Mouse (Mus musculus) stomach, embryonic 14.5 days (tissue): ENCODE data around the gene Dennd2a. TPM values are rescaled to one million over a fixed set of nuclear protein-coding genes. Genes with fewer than 3 reads are reported as not detected.
"Not testable (repeated sequence)": the region's sequence is repeated elsewhere in the genome, so short reads cannot be mapped to it uniquely, and the experiment has no call there.

Source experiments
- ATAC-seq: fragments of 200-750 bp; cut with Nextera tagmentation; 2 replicates; pipeline ENCODE4 v1.8.0; 2017; ENCODE audit warnings: low read depth, moderate TSS enrichment; ENCODE audit not compliant: insufficient number of reproducible peaks, insufficient read depth, low FRiP score
- H3K27ac ChIP-seq: fragments of 300-500 bp; sonication (generic); 2 replicates; pipeline ENCODE4 v1.5.1; 2014; ENCODE audit warnings: mild to moderate bottlenecking, low read length, moderate library complexity, mixed read lengths
- H3K27me3 ChIP-seq: fragments of 300-500 bp; sonication (generic); 2 replicates; pipeline ENCODE4 v1.6.1; 2014; ENCODE audit warnings: low read length, control low read depth, mixed read lengths; ENCODE audit not compliant: control insufficient read depth, insufficient read depth
- H3K36me3 ChIP-seq: fragments of 300-500 bp; sonication (generic); 2 replicates; pipeline ENCODE4 v1.6.1; 2014; ENCODE audit warnings: mild to moderate bottlenecking, control low read depth, low read length, moderate library complexity, mixed read lengths; ENCODE audit not compliant: control insufficient read depth, insufficient read depth
- H3K4me1 ChIP-seq: fragments of 300-500 bp; sonication (generic); 2 replicates; pipeline ENCODE4 v1.6.1; 2014; ENCODE audit warnings: low read length, control low read depth, mixed read lengths; ENCODE audit not compliant: control insufficient read depth, insufficient read depth
- H3K4me2 ChIP-seq: fragments of 300-500 bp; sonication (generic); replicated peaks from 2 replicates; pipeline ENCODE4 v1.6.1; 2014; ENCODE audit warnings: low read depth, low read length, control low read depth
- H3K4me3 ChIP-seq: fragments of 300-500 bp; sonication (generic); 2 replicates; pipeline ENCODE4 v1.5.1; 2014; ENCODE audit warnings: low read depth, low read length, control low read depth
- H3K9ac ChIP-seq: fragments of 300-500 bp; sonication (generic); replicated peaks from 2 replicates; pipeline ENCODE4 v1.6.1; 2014; ENCODE audit warnings: low read depth, mild to moderate bottlenecking, control low read depth, low read length, moderate library complexity, mixed read lengths
- H3K9me3 ChIP-seq: fragments of 300-500 bp; sonication (generic); 2 replicates; pipeline ENCODE4 v1.6.1; 2016; ENCODE audit warnings: low read depth, low read length, control low read depth; ENCODE audit not compliant: control insufficient read depth
- WGBS: fragments of 180-500 bp; shearing (Covaris S2); extraction: QIAGEN DNeasy Blood & Tissue Kit; methylation state at CpG from one replicate; pipeline ENCODE4 v1.1.7; 2014; 5-methylcytosine and 5-hydroxymethylcytosine counted together
- polyA plus RNA-seq: library from polyadenylated mRNA; unstranded; fragments of >200 nt; fragmentation: Nextera tagmentation; extraction: Ambion mirVana; gene quantifications from 2 replicates; pipeline ENCODE4 v1.2.1, GENCODE M21; 2014

Gene Dennd2a
- polyA plus RNA-seq, 1 experiment from 2014 or later: 23.6 TPM

- H3K27me3 ChIP-seq: 0 out of 2 replicates have a peak, but pooled peaks cover 2% of the 10 kb centered on the region
- no peaks in the 10 kb centered on the region for H3K36me3 ChIP-seq
- no peak overlapping the region for H3K4me2 ChIP-seq
- no peak overlapping the region for H3K9ac ChIP-seq
- H3K4me1 ChIP-seq: 0 out of 2 replicates have a peak, but pooled peaks cover 3% of the 10 kb centered on the region
- H3K4me3 ChIP-seq: peak overlapping the region; percentile 99; the same call in 1 of the 2 replicates
- H3K9me3 ChIP-seq: no peaks in the 10 kb centered on the region
- no peak overlapping the region for H3K27ac ChIP-seq
- ATAC-seq: no peak
- 41% methylated on average over 4 of the region's 4 CpGs for WGBS
These were observed 136.8 kb downstream of the Dennd2a start for GRCm38 (mm10) chr6:39420867-39421266.

GRCm38 (mm10) chr6:39419851-39420721 lies 137.6 kb downstream of the Dennd2a start, which contains the start of gene Mkrn1:
Gene Mkrn1 (minus strand): TSS chr6:39420462.
- Histone ChIP-seq H3K9ac (peak within 1 kb of the TSS; percentile 55), H3K9me3 (no peaks in the 10 kb centered on the region), H3K36me3 (no peaks in the 10 kb centered on the region), H3K27ac (peak within 1 kb of the TSS; percentile 80), H3K4me1 (0 out of 2 replicates have a peak, but pooled peaks cover 3% of the 10 kb centered on the region), H3K27me3 (0 out of 2 replicates have a peak, but pooled peaks cover 2% of the 10 kb centered on the region), H3K4me2 (peak within 1 kb of the TSS; percentile 65), H3K4me3 (peak within 1 kb of the TSS; percentile 99)
- under 1% methylated on average over 70 of the region's 82 CpGs for WGBS
- ATAC-seq: peak; percentile 93

GRCm38 (mm10) chr6:39419386-39419850 lies 138.2 kb downstream of the Dennd2a start:
- WGBS: under 1% methylated on average over 41 of the region's 43 CpGs
- no peak for ATAC-seq
- peak overlapping the region; percentile 80 for H3K27ac ChIP-seq
- peak overlapping the region; percentile 55 for H3K9ac ChIP-seq
- H3K4me2 ChIP-seq: peak overlapping the region; percentile 65
- H3K36me3 ChIP-seq: no peaks in the 10 kb centered on the region
- 0 out of 2 replicates have a peak, but pooled peaks cover 3% of the 10 kb centered on the region for H3K4me1 ChIP-seq
- 0 out of 2 replicates have a peak, but pooled peaks cover 2% of the 10 kb centered on the region for H3K27me3 ChIP-seq
- H3K4me3 ChIP-seq: peak overlapping the region; percentile 99
- no peaks in the 10 kb centered on the region for H3K9me3 ChIP-seq

- ATAC-seq, H3K4me2 ChIP-seq, H3K9ac ChIP-seq, H3K4me1 ChIP-seq, H3K27me3 ChIP-seq, H3K4me3 ChIP-seq, H3K36me3 ChIP-seq, H3K27ac ChIP-seq, H3K9me3 ChIP-seq: not testable (repeated sequence)
These were observed 141.0 kb downstream of the Dennd2a start for GRCm38 (mm10) chr6:39416654-39417053.

- no peak overlapping the region for H3K9ac ChIP-seq
- no peaks in the 10 kb centered on the region for H3K9me3 ChIP-seq
- WGBS: 45% methylated on average over 3 of the region's 5 CpGs
- H3K27me3 ChIP-seq: 0 out of 2 replicates have a peak, but pooled peaks cover 2% of the 10 kb centered on the region
- no peak overlapping the region for H3K27ac ChIP-seq
- H3K4me1 ChIP-seq: 0 out of 2 replicates have a peak, but pooled peaks cover 3% of the 10 kb centered on the region
- no peak overlapping the region for H3K4me3 ChIP-seq
- no peak for ATAC-seq
- no peaks in the 10 kb centered on the region for H3K36me3 ChIP-seq
- no peak overlapping the region for H3K4me2 ChIP-seq
These were observed 141.9 kb downstream of the Dennd2a start for GRCm38 (mm10) chr6:39415762-39416161.

- no peak overlapping the region for H3K4me2 ChIP-seq
- no peak for ATAC-seq
- 76% methylated on average over 1 of the region's 1 CpGs for WGBS
These were observed 143.6 kb downstream of the Dennd2a start for GRCm38 (mm10) chr6:39414106-39414505.

More at GRCm38 (mm10) chr6:39414106-39414505, 143.6 kb downstream of the Dennd2a start:
- no peaks in the 10 kb centered on the region for H3K9me3 ChIP-seq
- H3K27ac ChIP-seq: no peak overlapping the region
- no peaks in the 10 kb centered on the region for H3K36me3 ChIP-seq
- H3K9ac ChIP-seq: no peak overlapping the region
- no peak overlapping the region for H3K4me3 ChIP-seq
- 0 out of 2 replicates have a peak, but pooled peaks cover 2% of the 10 kb centered on the region for H3K4me1 ChIP-seq
- H3K27me3 ChIP-seq: 0 out of 2 replicates have a peak, but pooled peaks cover 2% of the 10 kb centered on the region

Other genes with a start within 250 kb of the Dennd2a start
- gene Slc37a3, start 180.2 kb downstream of the Dennd2a start, polyA plus RNA-seq: 49.6 and 54.7 TPM in 2 replicates
- gene Rab19, start 176.7 kb downstream of the Dennd2a start, polyA plus RNA-seq: 4.8 and 5.0 TPM in 2 replicates
- gene Mkrn1, start 137.4 kb downstream of the Dennd2a start, polyA plus RNA-seq: 56.3 and 58.3 TPM in 2 replicates
- gene Adck2, start 16.0 kb upstream of the Dennd2a start, polyA plus RNA-seq: 28.1 and 29.5 TPM in 2 replicates
- 0.50 and 0.62 TPM in 2 replicates for gene Gm42420, start 27.9 kb upstream of the Dennd2a start, polyA plus RNA-seq
- gene Ndufb2, start 34.7 kb upstream of the Dennd2a start, polyA plus RNA-seq: 337 and 395 TPM in 2 replicates
- 19.0 and 19.8 TPM in 2 replicates for gene Braf, start 167.6 kb upstream of the Dennd2a start, polyA plus RNA-seq